9 mouse cellular contexts compared by ENCODE assay signal in genomic region chr2:72620182-72620652, GRCm38 (mm10).
A peak's percentile ranks its signal among the peaks of the same experiment; 100 is the strongest.
DNase-seq lines count a peak whose midpoint lies in the region; ATAC-seq and TF ChIP-seq lines count a peak whose summit lies in the region.
"Had no signal": no experiment of that assay in that cellular context is flagged by ENCODE, and none has a peak within 500 bp of the region (broad histone marks: within the 10 kb centered on the region; RNA-seq: fewer than 3 reads in every experiment).

No protein-coding gene starts in this region.

- H3K27me3 ChIP-seq in lung, postnatal 0 days (replicated peaks; ENCODE audit: insufficient read depth, low read length) = no peaks in the 10 kb centered on the region
- H3K27me3 ChIP-seq in heart, embryonic 13.5 days (replicated peaks) = peaks cover 8% of the 10 kb centered on the region; the same call in 1 of the 2 replicates
- H3K27me3 ChIP-seq in liver, embryonic 13.5 days = peaks cover 5% of the 10 kb centered on the region; the same call in 1 of the 2 replicates
- H3K27me3 ChIP-seq in stomach, embryonic 15.5 days (replicated peaks) = no peaks in the 10 kb centered on the region

- H3K36me3 ChIP-seq in lung, postnatal 0 days (ENCODE audit: insufficient read depth, low read length) = no peaks in the 10 kb centered on the region
- no peaks in the 10 kb centered on the region for H3K36me3 ChIP-seq in heart, embryonic 13.5 days
- no peaks in the 10 kb centered on the region for H3K36me3 ChIP-seq in liver, embryonic 13.5 days
- H3K36me3 ChIP-seq in stomach, embryonic 15.5 days = no peaks in the 10 kb centered on the region

- ATAC-seq in lung, postnatal 0 days = no peak
- no peak for ATAC-seq in heart, embryonic 13.5 days (ENCODE audit: extremely low read depth, insufficient number of reproducible peaks, low FRiP score, low TSS enrichment)
- ATAC-seq in liver, embryonic 13.5 days (ENCODE audit: low read depth) = no peak
- no peak for ATAC-seq in stomach, embryonic 15.5 days (ENCODE audit: insufficient read depth, low FRiP score, low read depth)

- peak; percentile 35 for TF ChIP-seq CTCF in lung, postnatal 0 days (IDR thresholded peaks at IDR 0.05)

- peak overlapping the region; percentile 37 for H3K4me2 ChIP-seq in lung, postnatal 0 days (replicated peaks; ENCODE audit: low read depth, low read length)
- H3K4me2 ChIP-seq in heart, embryonic 13.5 days = peak overlapping the region; percentile 60
- H3K4me2 ChIP-seq in liver, embryonic 13.5 days = peak overlapping the region; percentile 46
- H3K4me2 ChIP-seq in stomach, embryonic 15.5 days = peak overlapping the region; percentile 47

- no peaks in the 10 kb centered on the region for H3K4me1 ChIP-seq in lung, postnatal 0 days (ENCODE audit: insufficient read depth, low read depth, low read length)
- peaks cover 20% of the 10 kb centered on the region for H3K4me1 ChIP-seq in heart, embryonic 13.5 days
- H3K4me1 ChIP-seq in liver, embryonic 13.5 days (replicated peaks) = peaks cover 41% of the 10 kb centered on the region
- 0 out of 2 replicates have a peak, but pooled peaks cover 5% of the 10 kb centered on the region for H3K4me1 ChIP-seq in stomach, embryonic 15.5 days

- no peak for DNase-seq in lung, postnatal 0 days (ENCODE audit: low spot score)
- DNase-seq in lung, postnatal 25 days (ENCODE audit: low spot score) = no peak
- no peak for DNase-seq in liver, embryonic 13.5 days
- DNase-seq in B cell, adult 2 months = no peak
- DNase-seq in cerebellum, postnatal 36 days = no peak
- no peak for DNase-seq in spleen, postnatal 10 days (ENCODE audit: low spot score in 2 of 2)

- H3K9ac ChIP-seq in lung, postnatal 0 days (replicated peaks; ENCODE audit: low read depth) = no peak overlapping the region
- peak overlapping the region; percentile 72 for H3K9ac ChIP-seq in heart, embryonic 13.5 days
- no peak overlapping the region for H3K9ac ChIP-seq in liver, embryonic 13.5 days
- H3K9ac ChIP-seq in stomach, embryonic 15.5 days = no peak overlapping the region

- H3K27ac ChIP-seq in lung, postnatal 0 days (ENCODE audit: low read length) = no peak overlapping the region
- H3K27ac ChIP-seq in heart, embryonic 13.5 days (replicated peaks) = no peak overlapping the region
- H3K27ac ChIP-seq in liver, embryonic 13.5 days = no peak overlapping the region
- H3K27ac ChIP-seq in stomach, embryonic 15.5 days = no peak overlapping the region

- H3K9me3 ChIP-seq in lung, postnatal 0 days (ENCODE audit: low read length) = no peaks in the 10 kb centered on the region
- no peaks in the 10 kb centered on the region for H3K9me3 ChIP-seq in heart, embryonic 13.5 days
- H3K9me3 ChIP-seq in liver, embryonic 13.5 days (replicated peaks) = no peaks in the 10 kb centered on the region
- H3K9me3 ChIP-seq in stomach, embryonic 15.5 days = no peaks in the 10 kb centered on the region

- H3K4me3 ChIP-seq in lung, postnatal 0 days (ENCODE audit: low read depth, low read length) = 0 out of 2 replicates have a peak overlapping the region, but pooled peaks have one; percentile 2
- peak overlapping the region; percentile 44 for H3K4me3 ChIP-seq in heart, embryonic 13.5 days
- peak overlapping the region; percentile 6; the same call in 1 of the 2 replicates for H3K4me3 ChIP-seq in liver, embryonic 13.5 days (replicated peaks)
- peak overlapping the region; percentile 19 for H3K4me3 ChIP-seq in stomach, embryonic 15.5 days (replicated peaks)
- H3K4me3 ChIP-seq: erythroblast, embryonic 14.5 days had no signal

- no peak for TF ChIP-seq EP300 in lung, postnatal 0 days (IDR thresholded peaks at IDR 0.05)

- 5% methylated on average over 9 of the region's 9 CpGs for WGBS in lung, postnatal 0 days
- 4% methylated on average over 9 of the region's 9 CpGs for WGBS in heart, embryonic 13.5 days
- WGBS in liver, embryonic 13.5 days (ENCODE audit: insufficient replicate concordance) = 6% methylated on average over 9 of the region's 9 CpGs
- 10% methylated on average over 9 of the region's 9 CpGs for WGBS in stomach, embryonic 15.5 days
